Mouse (Mus musculus): ENCODE results near the gene Pacs1.

GRCm38 (mm10) chr19:5107556-5108270 is 165.2 kb downstream of the Pacs1 start:
- TF ChIP-seq CTCF (IDR thresholded peaks at IDR 0.05; ENCODE audit: low read depth, low read length), result no peak
- no peak for TF ChIP-seq GATA1 (IDR thresholded peaks at IDR 0.05; ENCODE audit: borderline replicate concordance, low read length)
- no peak for TF ChIP-seq GATA2 (IDR thresholded peaks at IDR 0.05; ENCODE audit: borderline replicate concordance, low read depth, low read length)
- TF ChIP-seq TAL1 (conservative IDR thresholded peaks at IDR 0.05; ENCODE audit: low read depth, low read length), result no peak
- TF ChIP-seq POLR2AphosphoS5 (IDR thresholded peaks at IDR 0.05; ENCODE audit: insufficient replicate concordance, low read depth, low read length), result no peak

Measured in G1E (cell line).